Mouse (Mus musculus): Measurements from ENCODE around the gene Msi2.

DNA sequence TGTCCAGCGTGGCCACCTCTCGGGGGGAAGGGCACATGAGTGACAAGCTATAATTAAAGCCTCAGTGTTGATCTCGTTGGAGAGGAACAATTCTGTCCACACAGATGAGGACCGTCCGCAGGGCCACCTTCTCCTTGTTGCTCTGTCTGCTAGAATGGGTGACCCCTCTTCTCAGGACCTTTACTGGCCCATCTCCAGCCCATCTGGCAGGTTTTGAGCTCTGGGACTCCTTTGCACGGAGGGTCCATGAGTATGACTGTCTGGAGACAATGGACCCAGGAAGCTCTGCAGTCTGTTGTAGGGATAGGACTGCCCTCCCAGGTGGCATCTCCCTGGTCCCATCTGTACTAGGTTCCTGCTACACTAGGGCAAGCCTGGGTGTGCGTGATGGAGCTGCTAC is 406.7 kb downstream of the Msi2 start:
- TF ChIP-seq CTCF (IDR thresholded peaks at IDR 0.05; ENCODE audit: low read depth) (no peak), EP300 (IDR thresholded peaks at IDR 0.05; ENCODE audit: low read depth) (no peak)
